Mouse (Mus musculus): ENCODE data around the gene Lce1d. TPM values are rescaled to one million over a fixed set of nuclear protein-coding genes. Genes with fewer than 3 reads are reported as not detected.

The Lce1d gene
- polyA plus RNA-seq (2014; fragmentation: Illumina TruSeq; extraction: RNeasy Lipid Tissue Mini Kit (QIAGEN cat#74804); ENCODE audit: low read depth, low replicate concordance), result not detected

GRCm38 (mm10) chr3:92687110-92687509 is at the start of gene Lce1d:
Gene Lce1d (minus strand): TSS chr3:92687210.

DNA sequence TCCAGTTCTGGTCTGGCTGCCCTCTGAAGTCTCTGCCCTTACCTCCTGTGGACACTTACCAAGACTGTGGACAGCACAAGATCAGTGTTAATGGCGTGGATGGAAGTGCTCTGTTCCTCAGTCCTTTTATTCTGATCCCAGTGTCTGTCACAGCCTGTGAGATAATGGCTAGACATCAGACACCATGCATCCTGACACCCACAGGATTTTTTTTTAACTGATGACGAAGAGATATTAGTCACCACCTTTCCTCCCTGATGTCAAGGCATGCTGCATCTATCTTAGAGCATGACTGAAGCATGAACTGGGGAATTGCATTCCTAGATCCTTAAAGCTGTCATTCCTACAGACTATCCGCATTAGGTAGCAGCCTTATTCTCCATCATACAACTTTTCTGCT is 33.2 kb upstream of the Lce1d start, which contains the start of gene Lce1f:
Gene Lce1f, minus strand, starts transcription at position 101 of the 400 bp plus-strand sequence.

GRCm38 (mm10) chr3:92708974-92709373 is 22.0 kb upstream of the Lce1d start, which contains the start of gene Lce1e:
Gene Lce1e (minus strand): TSS chr3:92709074.

GRCm38 (mm10) chr3:92678947-92679346 is 8.1 kb downstream of the Lce1d start, which contains the start of gene Lce1c:
Gene Lce1c (plus strand): TSS chr3:92679247.

DNA sequence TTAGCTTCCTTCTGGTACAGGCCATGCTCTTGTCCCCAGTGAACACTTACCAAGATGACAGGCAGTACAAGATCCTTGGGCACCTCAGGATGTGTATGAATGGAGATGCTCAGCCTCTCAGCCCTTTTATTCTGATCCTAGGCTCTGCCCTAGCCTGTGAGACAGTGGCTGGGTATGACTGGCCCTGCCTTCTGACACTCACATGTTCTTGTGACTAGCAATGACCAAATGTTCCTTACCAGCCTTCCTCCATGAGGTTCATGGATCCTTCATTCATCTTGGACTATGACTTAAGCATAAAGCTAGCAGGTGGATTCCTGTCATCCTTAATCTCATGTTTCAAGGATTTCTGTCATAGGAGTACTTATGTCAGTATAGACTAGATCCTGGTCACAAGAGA is 16.8 kb downstream of the Lce1d start, which contains the start of gene Lce1a2:
Gene Lce1a2, minus strand, starts transcription at position 101 of the 400 bp plus-strand sequence.

DNA sequence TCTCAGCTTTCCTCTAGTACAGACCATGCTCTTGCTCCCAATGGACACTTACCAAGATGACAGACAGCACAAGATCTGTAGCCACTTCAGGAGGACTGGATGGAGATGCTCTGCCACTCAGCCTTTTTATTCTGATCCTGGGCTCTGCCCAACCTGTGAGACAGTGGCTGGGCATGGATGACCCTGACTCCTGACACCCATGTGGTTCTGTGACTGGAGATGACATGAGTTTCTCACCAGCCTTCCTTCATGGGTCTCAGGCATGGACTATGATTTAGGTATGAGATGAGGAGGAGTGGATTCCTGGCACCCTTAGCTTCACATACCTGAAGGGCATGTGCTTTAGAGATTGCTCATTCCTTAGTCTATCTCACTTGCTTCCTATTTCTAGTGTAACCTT is 30.2 kb downstream of the Lce1d start, which contains the start of gene Lce1b:
Gene Lce1b, minus strand, starts transcription at position 101 of the 400 bp plus-strand sequence.

DNA sequence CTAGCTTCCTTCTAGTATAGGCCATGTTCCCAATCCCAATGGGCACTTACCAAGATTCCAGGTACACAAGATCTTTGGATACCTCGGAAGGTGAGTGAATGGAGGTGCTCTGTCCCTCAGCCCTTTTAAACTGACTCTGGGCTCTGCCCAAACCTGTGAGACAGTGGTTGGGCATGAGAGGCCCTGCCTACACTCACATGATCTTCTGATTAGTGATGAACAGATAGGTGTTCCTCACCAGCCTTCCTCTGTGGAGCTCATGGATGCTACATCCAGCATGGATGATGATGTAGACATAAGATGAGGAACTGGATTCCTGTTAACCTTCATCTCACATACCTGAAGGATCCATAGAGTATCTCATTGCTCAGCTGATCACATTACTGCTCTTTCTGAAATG is 38.8 kb downstream of the Lce1d start, which contains the start of gene Lce1a1:
Gene Lce1a1, minus strand, starts transcription at position 101 of the 400 bp plus-strand sequence.

Other genes starting within 250 kb of the Lce1d start
- not detected for gene Sprr1b, start 248.4 kb downstream of the Lce1d start, polyA plus RNA-seq (2014; fragmentation: Illumina TruSeq; extraction: RNeasy Lipid Tissue Mini Kit (QIAGEN cat#74804); ENCODE audit: low read depth, low replicate concordance)
- gene Sprr3, start 228.5 kb downstream of the Lce1d start, polyA plus RNA-seq (2014; fragmentation: Illumina TruSeq; extraction: RNeasy Lipid Tissue Mini Kit (QIAGEN cat#74804); ENCODE audit: low read depth, low replicate concordance), result not detected
- not detected for gene Sprr1a, start 201.3 kb downstream of the Lce1d start, polyA plus RNA-seq (2014; fragmentation: Illumina TruSeq; extraction: RNeasy Lipid Tissue Mini Kit (QIAGEN cat#74804); ENCODE audit: low read depth, low replicate concordance)
- not detected for gene Sprr4, start 186.7 kb downstream of the Lce1d start, polyA plus RNA-seq (2014; fragmentation: Illumina TruSeq; extraction: RNeasy Lipid Tissue Mini Kit (QIAGEN cat#74804); ENCODE audit: low read depth, low replicate concordance)
- gene 2310046K23Rik, start 152.7 kb downstream of the Lce1d start, polyA plus RNA-seq (2014; fragmentation: Illumina TruSeq; extraction: RNeasy Lipid Tissue Mini Kit (QIAGEN cat#74804); ENCODE audit: low read depth, low replicate concordance), result not detected
- not detected for gene Ivl, start 113.5 kb downstream of the Lce1d start, polyA plus RNA-seq (2014; fragmentation: Illumina TruSeq; extraction: RNeasy Lipid Tissue Mini Kit (QIAGEN cat#74804); ENCODE audit: low read depth, low replicate concordance)
- not detected for gene Smcp, start 98.2 kb downstream of the Lce1d start, polyA plus RNA-seq (2014; fragmentation: Illumina TruSeq; extraction: RNeasy Lipid Tissue Mini Kit (QIAGEN cat#74804); ENCODE audit: low read depth, low replicate concordance)
- gene 2210017I01Rik, start 79.7 kb downstream of the Lce1d start, polyA plus RNA-seq (2014; fragmentation: Illumina TruSeq; extraction: RNeasy Lipid Tissue Mini Kit (QIAGEN cat#74804); ENCODE audit: low read depth, low replicate concordance), result not detected
- not detected for gene Lce6a, start 65.5 kb downstream of the Lce1d start, polyA plus RNA-seq (2014; fragmentation: Illumina TruSeq; extraction: RNeasy Lipid Tissue Mini Kit (QIAGEN cat#74804); ENCODE audit: low read depth, low replicate concordance)
- not detected for gene Lce1a1, start 38.9 kb downstream of the Lce1d start, polyA plus RNA-seq (2014; fragmentation: Illumina TruSeq; extraction: RNeasy Lipid Tissue Mini Kit (QIAGEN cat#74804); ENCODE audit: low read depth, low replicate concordance)
- gene Lce1b, start 30.3 kb downstream of the Lce1d start, polyA plus RNA-seq (2014; fragmentation: Illumina TruSeq; extraction: RNeasy Lipid Tissue Mini Kit (QIAGEN cat#74804); ENCODE audit: low read depth, low replicate concordance), result not detected
- not detected for gene Lce1a2, start 16.9 kb downstream of the Lce1d start, polyA plus RNA-seq (2014; fragmentation: Illumina TruSeq; extraction: RNeasy Lipid Tissue Mini Kit (QIAGEN cat#74804); ENCODE audit: low read depth, low replicate concordance)
- gene Lce1c, start 8.0 kb downstream of the Lce1d start, polyA plus RNA-seq (2014; fragmentation: Illumina TruSeq; extraction: RNeasy Lipid Tissue Mini Kit (QIAGEN cat#74804); ENCODE audit: low read depth, low replicate concordance), result not detected
- gene Lce1e, start 21.9 kb upstream of the Lce1d start, polyA plus RNA-seq (2014; fragmentation: Illumina TruSeq; extraction: RNeasy Lipid Tissue Mini Kit (QIAGEN cat#74804); ENCODE audit: low read depth, low replicate concordance), result not detected
- gene Lce1f, start 33.1 kb upstream of the Lce1d start, polyA plus RNA-seq (2014; fragmentation: Illumina TruSeq; extraction: RNeasy Lipid Tissue Mini Kit (QIAGEN cat#74804); ENCODE audit: low read depth, low replicate concordance), result not detected
- not detected for gene Gm38119, start 51.9 kb upstream of the Lce1d start, polyA plus RNA-seq (2014; fragmentation: Illumina TruSeq; extraction: RNeasy Lipid Tissue Mini Kit (QIAGEN cat#74804); ENCODE audit: low read depth, low replicate concordance)
- gene Lce1g, start 65.1 kb upstream of the Lce1d start, polyA plus RNA-seq (2014; fragmentation: Illumina TruSeq; extraction: RNeasy Lipid Tissue Mini Kit (QIAGEN cat#74804); ENCODE audit: low read depth, low replicate concordance), result not detected
- gene Lce1h, start 77.9 kb upstream of the Lce1d start, polyA plus RNA-seq (2014; fragmentation: Illumina TruSeq; extraction: RNeasy Lipid Tissue Mini Kit (QIAGEN cat#74804); ENCODE audit: low read depth, low replicate concordance), result not detected
- not detected for gene Lce1i, start 91.7 kb upstream of the Lce1d start, polyA plus RNA-seq (2014; fragmentation: Illumina TruSeq; extraction: RNeasy Lipid Tissue Mini Kit (QIAGEN cat#74804); ENCODE audit: low read depth, low replicate concordance)
- not detected for gene Lce1j, start 103.3 kb upstream of the Lce1d start, polyA plus RNA-seq (2014; fragmentation: Illumina TruSeq; extraction: RNeasy Lipid Tissue Mini Kit (QIAGEN cat#74804); ENCODE audit: low read depth, low replicate concordance)
- gene Lce1k, start 120.7 kb upstream of the Lce1d start, polyA plus RNA-seq (2014; fragmentation: Illumina TruSeq; extraction: RNeasy Lipid Tissue Mini Kit (QIAGEN cat#74804); ENCODE audit: low read depth, low replicate concordance), result not detected
- gene Kprp, start 140.0 kb upstream of the Lce1d start, polyA plus RNA-seq (2014; fragmentation: Illumina TruSeq; extraction: RNeasy Lipid Tissue Mini Kit (QIAGEN cat#74804); ENCODE audit: low read depth, low replicate concordance), result not detected
- not detected for gene Lce1l, start 164.1 kb upstream of the Lce1d start, polyA plus RNA-seq (2014; fragmentation: Illumina TruSeq; extraction: RNeasy Lipid Tissue Mini Kit (QIAGEN cat#74804); ENCODE audit: low read depth, low replicate concordance)
- gene 2310050C09Rik, start 183.0 kb upstream of the Lce1d start, polyA plus RNA-seq (2014; fragmentation: Illumina TruSeq; extraction: RNeasy Lipid Tissue Mini Kit (QIAGEN cat#74804); ENCODE audit: low read depth, low replicate concordance), result not detected
- not detected for gene Lce3a, start 239.0 kb upstream of the Lce1d start, polyA plus RNA-seq (2014; fragmentation: Illumina TruSeq; extraction: RNeasy Lipid Tissue Mini Kit (QIAGEN cat#74804); ENCODE audit: low read depth, low replicate concordance)
- gene Lce3b, start 245.8 kb upstream of the Lce1d start, polyA plus RNA-seq (2014; fragmentation: Illumina TruSeq; extraction: RNeasy Lipid Tissue Mini Kit (QIAGEN cat#74804); ENCODE audit: low read depth, low replicate concordance), result not detected